Mouse (Mus musculus): ENCODE measurements at regions not wholly inside any gene's neighbourhood (a gene's known extent, or its start where the extent isn't known, plus 50 kb on each side); places are given as distances from the start of the nearest gene placed in this dataset.

DNA sequence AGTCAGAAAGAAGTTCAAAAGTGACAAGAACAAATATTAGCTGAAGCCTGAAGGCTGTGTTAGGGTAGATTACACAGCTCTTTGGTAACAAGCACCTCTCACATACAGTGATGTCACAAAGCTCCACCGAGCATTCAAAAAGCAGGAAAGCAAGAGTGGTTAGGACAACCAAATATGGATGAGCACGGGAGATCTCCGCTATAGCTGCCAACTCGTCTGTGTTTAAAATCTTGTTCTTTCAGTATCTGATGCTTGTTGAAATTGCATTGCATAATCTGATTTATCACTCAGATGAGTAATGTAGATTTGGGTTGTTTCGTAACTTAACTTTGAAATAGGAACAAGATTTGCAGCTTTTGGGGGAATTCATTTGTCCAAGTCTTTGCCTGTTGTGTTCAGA lies 652.8 kb downstream of the Bckdhb start:
- TF ChIP-seq CTCF (conservative IDR thresholded peaks at IDR 0.05; ENCODE audit: insufficient read depth, insufficient read length, low read depth, low read length) (no peak), POLR2A (IDR thresholded peaks at IDR 0.05; ENCODE audit: low read depth, low read length) (no peak)
